Mouse (Mus musculus) cerebellum, adult 9-10 months (tissue): ENCODE measurements around the gene Inf2.

Source experiments
- DNase-seq: peaks from one replicate; pipeline ENCODE4 v3.0.0; 2022

Inf2 gene

GRCm38 (mm10) chr12:112588426-112589256 is at the start of gene Inf2:
Gene Inf2 (plus strand): TSS chr12:112588784.
- peak; percentile 56 for DNase-seq

GRCm38 (mm10) chr12:112539466-112539965 is 49.1 kb upstream of the Inf2 start:
- DNase-seq = no peak

- no peak for DNase-seq
Observed at GRCm38 (mm10) chr12:112540321-112540720, 48.3 kb upstream of the Inf2 start.

GRCm38 (mm10) chr12:112541483-112542091 is 47.0 kb upstream of the Inf2 start:
- no peak for DNase-seq

- no peak for DNase-seq
Observed at GRCm38 (mm10) chr12:112542257-112542919, 46.2 kb upstream of the Inf2 start.

- peak; percentile 77 for DNase-seq
Observed at GRCm38 (mm10) chr12:112542920-112543300, 45.7 kb upstream of the Inf2 start.

GRCm38 (mm10) chr12:112543941-112544340 is 44.6 kb upstream of the Inf2 start:
- no peak for DNase-seq

GRCm38 (mm10) chr12:112544946-112545701 is 43.5 kb upstream of the Inf2 start:
- DNase-seq = no peak

- no peak for DNase-seq
Observed at GRCm38 (mm10) chr12:112546110-112546509, 42.5 kb upstream of the Inf2 start.

GRCm38 (mm10) chr12:112549287-112549686 is 39.3 kb upstream of the Inf2 start:
- DNase-seq = no peak

- peak; percentile 92 for DNase-seq
Observed at GRCm38 (mm10) chr12:112551861-112552375, 36.7 kb upstream of the Inf2 start.

GRCm38 (mm10) chr12:112552520-112552919 is 36.1 kb upstream of the Inf2 start:
- DNase-seq = no peak

- no peak for DNase-seq
Observed at GRCm38 (mm10) chr12:112554900-112555299, 33.7 kb upstream of the Inf2 start.

- DNase-seq = no peak
Observed at GRCm38 (mm10) chr12:112556531-112557060, 32.0 kb upstream of the Inf2 start.

GRCm38 (mm10) chr12:112557219-112557618 is 31.4 kb upstream of the Inf2 start:
- DNase-seq = no peak

GRCm38 (mm10) chr12:112559231-112559630 is 29.4 kb upstream of the Inf2 start:
- DNase-seq = no peak

- no peak for DNase-seq
Observed at GRCm38 (mm10) chr12:112559671-112560070, 28.9 kb upstream of the Inf2 start.

GRCm38 (mm10) chr12:112560176-112560797 is 28.3 kb upstream of the Inf2 start:
- no peak for DNase-seq

- no peak for DNase-seq
Observed at GRCm38 (mm10) chr12:112561163-112561562, 27.4 kb upstream of the Inf2 start.

GRCm38 (mm10) chr12:112562462-112562861 is 26.1 kb upstream of the Inf2 start:
- no peak for DNase-seq

GRCm38 (mm10) chr12:112563011-112563410 is 25.6 kb upstream of the Inf2 start:
- no peak for DNase-seq

GRCm38 (mm10) chr12:112570160-112570559 is 18.4 kb upstream of the Inf2 start:
- DNase-seq = no peak
